Mouse (Mus musculus) testis, postnatal 10 days (tissue): Measurements from ENCODE around the gene Olfr1474.
"Not testable (repeated sequence)": the region's sequence is repeated elsewhere in the genome, so short reads cannot be mapped to it uniquely, and the experiment has no call there.

Source experiments
- DNase-seq: peaks from one replicate; pipeline ENCODE4 v3.0.0; 2021; ENCODE audit warnings: low spot score

The Olfr1474 gene

DNA sequence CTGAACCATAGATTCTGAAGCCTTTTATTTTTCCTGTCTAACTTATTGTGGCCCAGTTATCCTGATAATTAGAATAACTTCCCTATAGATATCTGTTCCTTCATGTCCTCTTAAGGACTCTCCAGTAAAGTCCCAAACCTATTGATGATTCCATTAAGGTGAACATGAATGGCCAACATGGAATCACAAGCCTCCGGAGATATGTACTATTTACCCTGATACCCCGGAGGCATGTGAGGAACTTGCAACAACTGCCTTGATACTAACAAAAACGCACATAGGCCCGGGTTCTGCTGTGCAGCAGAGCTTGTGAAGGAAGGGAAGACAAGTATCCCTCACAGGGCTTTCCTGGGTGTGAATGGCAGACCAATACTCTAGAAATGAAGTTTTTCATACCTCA, at the start of gene Olfr1474:
Olfr1474 (plus strand) TSS at position 301 of the 400 bp plus-strand sequence.
- DNase-seq, result not testable (repeated sequence)

DNA sequence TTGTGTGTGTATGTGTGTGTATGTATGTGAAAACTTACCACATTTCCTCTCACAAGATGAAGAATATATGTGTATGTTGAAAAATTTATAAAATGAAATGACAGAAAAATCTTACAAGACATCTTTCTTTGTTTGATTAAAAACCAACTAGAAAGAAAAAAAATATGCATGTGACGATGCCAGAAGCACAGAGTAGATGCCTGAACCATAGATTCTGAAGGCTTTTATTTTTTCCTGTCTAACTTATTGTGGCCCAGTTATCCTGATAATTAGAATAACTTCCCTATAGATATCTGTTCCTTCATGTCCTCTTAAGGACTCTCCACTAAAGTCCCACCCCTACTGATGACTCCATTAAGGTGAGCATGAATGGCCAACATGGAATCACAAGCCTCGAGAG, 26.3 kb upstream of the Olfr1474 start, which contains the start of gene Olfr1471:
Olfr1471 (plus strand) TSS at position 301 of the 400 bp plus-strand sequence.
- DNase-seq, result not testable (repeated sequence)

DNA sequence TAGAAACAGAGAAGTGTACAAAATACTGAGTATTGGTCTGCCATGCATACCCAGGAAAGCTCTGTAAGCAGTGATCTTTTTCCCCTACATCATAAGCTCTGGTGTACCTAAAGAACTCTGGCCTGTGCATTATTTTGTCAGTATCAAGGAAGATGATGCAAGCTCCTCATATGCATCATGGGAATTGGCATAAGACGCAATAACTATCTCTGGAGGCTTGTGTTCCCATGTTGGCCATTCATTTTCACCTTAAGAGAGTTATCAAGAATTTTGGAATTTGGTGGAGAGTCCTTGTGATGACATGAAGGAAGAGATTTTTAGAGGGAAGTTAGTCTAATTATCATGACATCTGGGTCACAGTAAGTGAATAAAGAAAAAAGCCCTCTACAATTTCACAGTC, 13.4 kb upstream of the Olfr1474 start, which contains the start of gene Olfr1472:
Olfr1472 (minus strand) TSS at position 101 of the 400 bp plus-strand sequence.
- no peak for DNase-seq

DNA sequence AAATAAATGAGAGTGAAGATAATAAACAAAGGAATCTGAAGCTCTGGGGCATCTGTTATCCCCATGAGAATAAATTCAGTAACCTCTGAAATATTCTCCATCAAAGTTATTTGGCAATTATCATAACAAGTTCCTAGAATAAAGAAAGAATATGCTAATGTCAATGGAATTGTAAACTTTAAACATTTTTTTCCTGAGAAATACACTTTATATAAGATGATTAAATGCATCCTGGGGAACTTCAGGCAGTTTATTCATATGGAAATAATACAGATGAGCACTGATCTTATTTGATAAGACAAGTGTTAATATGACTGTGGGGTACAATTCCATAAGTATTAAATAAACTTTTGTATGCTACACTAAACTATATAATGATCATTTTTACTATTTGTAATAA, 10.7 kb downstream of the Olfr1474 start, which contains the start of gene Olfr1475:
Olfr1475 (minus strand) TSS at position 101 of the 400 bp plus-strand sequence.
- DNase-seq, result no peak

DNA sequence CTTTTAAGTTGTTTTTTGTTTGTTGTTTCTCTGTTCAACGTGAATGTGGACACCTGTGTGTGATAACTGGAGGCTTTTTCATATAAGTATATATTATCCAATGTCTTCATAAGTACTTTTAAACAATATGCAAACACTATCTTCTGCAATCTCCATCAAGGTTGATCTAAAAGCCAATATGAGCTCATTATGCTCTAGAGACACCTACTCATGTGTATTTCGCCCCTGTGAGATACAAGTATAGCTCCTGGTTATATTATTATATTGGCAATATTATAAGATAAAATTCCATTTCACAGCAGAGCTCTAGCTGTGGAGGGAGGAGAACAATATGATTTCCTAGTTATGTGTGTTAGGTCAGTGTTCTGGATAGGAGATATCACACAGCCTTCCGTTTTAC, 30.9 kb downstream of the Olfr1474 start, which contains the start of gene Olfr1477:
Olfr1477 (plus strand) TSS at position 301 of the 400 bp plus-strand sequence.
- DNase-seq, result no peak
